Mouse (Mus musculus) gastrocnemius, postnatal 14 days (tissue): ENCODE results near the gene Flywch1. TPM values are rescaled to one million over a fixed set of nuclear protein-coding genes. Genes with fewer than 3 reads are reported as not detected.
A peak's percentile ranks its signal among the peaks of the same experiment; 100 is the strongest.

Experiments used
- DNase-seq: peaks from one replicate; pipeline ENCODE4 v3.0.0; 2021; ENCODE audit warnings: mixed read lengths
- intact Hi-C: fragments of 180-260 bp; cut with DNase I; formaldehyde crosslinking; loops from one replicate; pipeline ENCODE4 v1.15.1; 2025; ENCODE audit warnings: low total_unique reads
- total RNA-seq, 2 experiments: library from RNA; stranded (reverse); gene quantifications; 2 replicates each; pipeline ENCODE4 v1.2.3; 2021

The Flywch1 gene
- total RNA-seq, 2 experiments from 2014 or later = 35.6 to 35.8 TPM

DNA sequence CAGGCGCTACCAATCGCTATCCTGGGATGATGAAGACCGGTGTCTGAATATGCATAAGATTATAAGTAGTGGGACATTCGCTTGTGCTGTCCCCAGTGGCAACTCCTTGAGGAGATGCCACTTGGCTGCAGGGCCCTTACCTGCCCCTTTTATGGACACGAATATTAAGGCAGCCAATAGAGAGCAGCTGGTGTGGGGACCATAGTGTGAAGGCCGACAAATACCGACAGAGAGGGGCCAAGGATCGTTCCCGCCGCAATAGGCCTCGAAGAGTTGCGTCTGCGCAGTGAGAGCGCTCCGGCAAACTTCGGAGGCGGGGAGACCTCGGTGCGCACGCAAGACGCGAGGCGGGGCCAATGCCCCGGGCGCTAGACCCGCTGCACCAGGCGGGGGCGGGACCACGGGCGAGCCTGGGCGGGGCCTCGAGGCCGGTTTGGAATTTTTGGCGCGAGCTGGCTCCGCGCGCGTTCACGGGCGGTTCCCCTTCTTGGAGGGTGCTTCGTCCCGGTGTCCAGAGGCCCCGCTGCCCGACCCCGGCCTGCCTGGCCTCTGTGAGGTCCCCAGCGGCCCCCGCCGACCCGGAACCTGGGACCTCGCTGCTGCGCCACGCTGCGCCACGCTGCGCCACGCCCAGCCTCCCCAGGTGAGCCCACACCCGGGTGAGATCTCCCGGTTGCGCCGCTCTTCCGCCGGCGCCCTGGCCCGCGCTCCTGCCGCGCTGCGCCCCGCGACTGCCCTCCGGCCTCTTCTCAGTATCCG, 45.2 kb downstream of the Flywch1 start, which contains the start of gene Pkmyt1:
Gene Pkmyt1, plus strand, starts transcription at position 338 of the 759 bp plus-strand sequence.
- peak; percentile 96 for DNase-seq
- intact Hi-C loops = no loop called here

GRCm38 (mm10) chr17:23725477-23725876, 45.9 kb downstream of the Flywch1 start:
- intact Hi-C loops = no loop called here
- DNase-seq = no peak

- intact Hi-C loops = no loop called here
- no peak for DNase-seq
These were observed 48.9 kb downstream of the Flywch1 start, which contains the start of gene 1520401A03Rik for GRCm38 (mm10) chr17:23722376-23723125. Gene 1520401A03Rik (minus strand): TSS chr17:23722783.

DNA sequence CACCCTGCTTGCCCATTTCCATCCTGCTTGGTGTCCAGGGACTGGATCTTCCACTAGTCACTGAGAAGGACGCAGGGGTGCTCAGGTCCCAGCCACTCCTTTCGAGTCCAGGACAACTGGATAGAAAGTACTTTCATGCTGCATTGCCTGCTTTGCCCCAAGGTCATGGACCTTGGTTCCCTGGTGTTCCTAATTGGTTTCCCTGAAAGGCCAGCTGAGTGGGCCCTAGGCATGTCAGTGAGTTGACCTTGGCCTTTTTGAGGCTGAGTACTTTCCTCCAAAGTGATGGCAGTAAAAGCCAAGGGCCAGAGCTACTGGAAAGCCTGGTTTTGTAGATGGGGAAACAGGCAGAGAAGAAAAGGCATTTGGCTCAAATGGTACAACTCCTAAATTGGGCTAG, 49.5 kb downstream of the Flywch1 start:
- intact Hi-C loops = no loop called here
- no peak for DNase-seq

DNA sequence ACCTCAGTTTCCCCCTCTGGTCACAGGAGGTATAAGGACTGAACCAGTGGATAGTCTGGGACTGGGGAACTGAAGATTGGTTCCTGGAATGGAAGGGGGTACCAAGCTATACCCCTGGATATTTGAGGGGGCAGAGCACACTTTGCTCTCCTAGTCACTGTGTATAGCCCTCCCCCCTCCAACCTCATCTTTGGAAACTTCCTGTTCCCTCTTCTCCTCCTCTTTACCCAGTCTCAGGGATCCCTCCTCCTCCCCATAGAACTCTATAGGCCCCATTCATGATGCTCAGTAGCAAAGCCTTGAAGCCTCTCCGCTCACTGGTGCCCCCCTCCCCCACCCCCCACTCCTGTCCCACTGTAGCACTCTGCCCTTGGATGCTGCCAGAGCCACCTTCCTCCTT, 51.9 kb downstream of the Flywch1 start:
- intact Hi-C loops = no loop called here
- no peak for DNase-seq

- DNase-seq = no peak
- intact Hi-C loops = no loop called here
These were observed 54.4 kb downstream of the Flywch1 start for GRCm38 (mm10) chr17:23717003-23717402.

DNA sequence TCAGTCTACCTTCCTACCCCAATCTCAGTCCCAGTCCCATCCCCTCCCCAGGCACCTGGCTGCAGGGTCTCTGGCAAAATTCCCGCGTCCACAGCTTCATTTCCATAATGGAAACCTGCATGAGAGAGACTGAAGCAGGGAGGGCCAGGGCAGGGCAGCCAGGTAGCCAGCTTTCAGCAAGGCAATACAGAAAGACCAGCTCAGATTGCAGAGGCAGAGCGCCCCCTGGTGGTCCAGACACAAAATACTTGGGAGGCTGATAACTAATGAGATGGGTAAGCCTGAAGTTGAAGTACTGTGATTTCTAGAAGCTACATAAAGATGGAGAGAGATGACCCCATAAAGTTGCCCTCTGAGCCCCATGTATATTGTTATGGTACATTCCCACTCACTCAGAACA, 65.2 kb downstream of the Flywch1 start:
- DNase-seq = peak; percentile 70
- intact Hi-C loops = loop anchor here (5.0 kb wide), 1 partner anchor 134 kb away; no protein-coding TSS in a partner anchor

GRCm38 (mm10) chr17:23705525-23706104, 65.8 kb downstream of the Flywch1 start:
- no peak for DNase-seq
- intact Hi-C loops = loop anchor here (5.0 kb wide), 1 partner anchor 133 kb away; no protein-coding TSS in a partner anchor

DNA sequence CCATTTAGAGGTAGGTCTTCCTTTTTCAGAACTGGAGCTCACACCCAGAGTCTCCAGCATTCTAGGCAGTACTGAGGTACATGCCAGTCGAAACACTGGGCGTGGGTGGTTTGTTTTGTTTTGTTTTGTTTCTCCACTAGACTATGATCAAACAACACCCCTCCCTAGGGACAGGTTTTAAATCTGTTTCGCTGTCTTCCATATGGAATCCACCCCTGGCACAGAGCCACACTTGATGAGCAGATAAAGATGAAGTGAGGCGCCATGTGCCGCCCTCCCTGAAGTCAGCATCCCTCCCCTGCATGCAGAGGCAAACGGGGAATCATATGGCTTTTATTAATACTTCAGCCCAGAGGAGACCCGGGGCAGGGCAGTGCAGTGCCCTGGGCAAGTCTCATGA, 66.7 kb downstream of the Flywch1 start:
- no peak for DNase-seq
- intact Hi-C loops = loop anchor here (5.0 kb wide), 2 partner anchors 42 to 132 kb away; partner anchors contain the start of gene Bicdl2

GRCm38 (mm10) chr17:23703301-23703700, 68.1 kb downstream of the Flywch1 start:
- DNase-seq = no peak
- intact Hi-C loops = loop anchor here (5.0 kb wide), 1 partner anchor 41 kb away; the partner anchor contains the start of gene Bicdl2

Other genes starting within 250 kb of the Flywch1 start
- gene Zfp213, start 207.4 kb downstream of the Flywch1 start, total RNA-seq = 1 to 10 TPM; 2.2 to 2.6 TPM
- gene Zfp13, start 172.1 kb downstream of the Flywch1 start, total RNA-seq = 1 to 10 TPM; 4.9 TPM
- gene Zscan10, start 170.7 kb downstream of the Flywch1 start, total RNA-seq = not detected
- gene Mmp25, start 126.3 kb downstream of the Flywch1 start, total RNA-seq = under 1 TPM; 0.20 to 0.27 TPM
- not detected for gene Bicdl2, start 111.1 kb downstream of the Flywch1 start, total RNA-seq
- gene Hcfc1r1, start 98.0 kb downstream of the Flywch1 start, total RNA-seq = 100 to 1,000 TPM; 223 to 235 TPM
- 10 to 100 TPM; 15.8 to 19.1 TPM for gene Thoc6, start 97.7 kb downstream of the Flywch1 start, total RNA-seq
- 10 to 100 TPM; 18.7 to 57.3 TPM for gene Tnfrsf12a, start 94.1 kb downstream of the Flywch1 start, total RNA-seq
- not detected for gene Cldn6, start 92.4 kb downstream of the Flywch1 start, total RNA-seq
- gene Cldn9, start 87.6 kb downstream of the Flywch1 start, total RNA-seq = under 1 TPM; 0.23 to 0.51 TPM
- under 1 TPM in 1 of 2 experiments, not detected in 1; 0.09 TPM for gene 1520401A03Rik, start 48.8 kb downstream of the Flywch1 start, total RNA-seq
- 1 to 10 TPM; 2.1 to 2.3 TPM for gene Pkmyt1, start 45.3 kb downstream of the Flywch1 start, total RNA-seq
- 1 to 10 TPM; 5.7 to 9.1 TPM for gene Paqr4, start 30.7 kb downstream of the Flywch1 start, total RNA-seq
- gene Kremen2, start 25.8 kb downstream of the Flywch1 start, total RNA-seq = not detected
- 1 to 10 TPM; 1.2 to 2.0 TPM for gene Flywch2, start 14.5 kb upstream of the Flywch1 start, total RNA-seq
- gene Srrm2, start 18.9 kb upstream of the Flywch1 start, total RNA-seq = 100 to 1,000 TPM; 148 to 169 TPM
- gene Elob, start 57.5 kb upstream of the Flywch1 start, total RNA-seq = 100 to 1,000 TPM; 321 to 328 TPM
- gene Prss33, start 64.5 kb upstream of the Flywch1 start, total RNA-seq = not detected
- not detected for gene Prss32, start 72.3 kb upstream of the Flywch1 start, total RNA-seq
- under 1 TPM in 1 of 2 experiments, not detected in 1; 0.18 TPM for gene Prss41, start 72.6 kb upstream of the Flywch1 start, total RNA-seq
- not detected for gene Prss21, start 96.5 kb upstream of the Flywch1 start, total RNA-seq
- gene Dcpp1, start 109.3 kb upstream of the Flywch1 start, total RNA-seq = not detected
- gene Dcpp2, start 109.3 kb upstream of the Flywch1 start, total RNA-seq = not detected
- not detected for gene Dcpp3, start 145.9 kb upstream of the Flywch1 start, total RNA-seq
- not detected for gene Sbp, start 170.1 kb upstream of the Flywch1 start, total RNA-seq
- not detected for gene Sbpl, start 183.7 kb upstream of the Flywch1 start, total RNA-seq
- gene Prss30, start 209.0 kb upstream of the Flywch1 start, total RNA-seq = not detected
- not detected for gene Prss22, start 226.5 kb upstream of the Flywch1 start, total RNA-seq